Mouse (Mus musculus) hindbrain, postnatal 0 days (tissue): ENCODE measurements at regions not wholly inside any gene's neighbourhood (a gene's known extent, or its start where the extent isn't known, plus 50 kb on each side); places are given as distances from the start of the nearest gene placed in this dataset.

Experiments used
- ATAC-seq: fragments of 200-750 bp; cut with Nextera tagmentation; 2 replicates; pipeline ENCODE4 v1.8.0; 2017; ENCODE audit warnings: mild to moderate bottlenecking, moderate TSS enrichment, moderate library complexity
- DNase-seq: peaks from one replicate; pipeline ENCODE4 v3.0.0-alpha.2; 2015; ENCODE audit warnings: low spot score
- H3K27ac ChIP-seq: fragments of 300-500 bp; sonication (generic); 2 replicates; pipeline ENCODE4 v1.5.1; 2014; ENCODE audit warnings: mild to moderate bottlenecking
- H3K27me3 ChIP-seq: fragments of 300-500 bp; sonication (generic); 2 replicates; pipeline ENCODE4 v1.6.1; 2014; ENCODE audit warnings: low read length, mixed read lengths; ENCODE audit not compliant: insufficient read depth
- H3K36me3 ChIP-seq: fragments of 300-500 bp; sonication (generic); 2 replicates; pipeline ENCODE4 v1.6.1; 2014; ENCODE audit warnings: low read length, mixed read lengths; ENCODE audit not compliant: insufficient read depth
- H3K4me1 ChIP-seq: fragments of 300-500 bp; sonication (generic); 2 replicates; pipeline ENCODE4 v1.6.1; 2014; ENCODE audit warnings: antibody characterized with exemption, low read length, mixed read lengths; ENCODE audit not compliant: insufficient read depth
- H3K4me2 ChIP-seq: fragments of 300-500 bp; sonication (generic); 2 replicates; pipeline ENCODE4 v1.6.1; 2014; ENCODE audit warnings: low read depth, mild to moderate bottlenecking, low read length, moderate library complexity, mixed read lengths
- H3K4me3 ChIP-seq: fragments of 300-500 bp; sonication (generic); 2 replicates; pipeline ENCODE4 v1.5.1; 2014; ENCODE audit warnings: low read length
- H3K9ac ChIP-seq: fragments of 300-500 bp; sonication (generic); replicated peaks from 2 replicates; pipeline ENCODE4 v1.6.1; 2014; ENCODE audit warnings: mild to moderate bottlenecking, low read length, moderate library complexity, mixed read lengths
- H3K9me3 ChIP-seq: fragments of 300-500 bp; sonication (generic); 2 replicates; pipeline ENCODE4 v1.6.1; 2016; ENCODE audit warnings: low read length, mixed read lengths
- CTCF ChIP-seq: IDR thresholded peaks from 2 replicates; pipeline ENCODE4 v1.5.1; 2016; ENCODE audit warnings: antibody characterized with exemption, control low read depth, low read depth
- WGBS: fragments of 180-500 bp; shearing (Covaris S2); extraction: QIAGEN DNeasy Blood & Tissue Kit; methylation state at CpG from one replicate; pipeline ENCODE4 v1.1.7; 2014; 5-methylcytosine and 5-hydroxymethylcytosine counted together
- microRNA-seq, 2 experiments: library from miRNA; unstranded; fragments of <30 nt; microRNA quantifications; one replicate each; pipeline ENCODE4; 2016

- H3K27ac ChIP-seq = no peak overlapping the region
- no peaks in the 10 kb centered on the region for H3K27me3 ChIP-seq
- no peak overlapping the region for H3K4me2 ChIP-seq
- TF ChIP-seq CTCF = no peak
- no peak overlapping the region for H3K9ac ChIP-seq
- WGBS = 58% methylated on average over 3 of the region's 3 CpGs
- DNase-seq = no peak
- no peak for ATAC-seq
- no peak overlapping the region for H3K4me3 ChIP-seq
- no peaks in the 10 kb centered on the region for H3K9me3 ChIP-seq
- H3K4me1 ChIP-seq = no peaks in the 10 kb centered on the region
- no peaks in the 10 kb centered on the region for H3K36me3 ChIP-seq
Observed at GRCm38 (mm10) chr16:19889576-19889975, 93.3 kb downstream of the Klhl6 start.

- Histone ChIP-seq H3K9ac (no peak overlapping the region), H3K4me1 (no peaks in the 10 kb centered on the region), H3K27ac (no peak overlapping the region), H3K4me2 (no peak overlapping the region), H3K27me3 (no peaks in the 10 kb centered on the region), H3K9me3 (no peaks in the 10 kb centered on the region), H3K36me3 (no peaks in the 10 kb centered on the region), H3K4me3 (no peak overlapping the region)
- WGBS = 80% methylated on average over 3 of the region's 3 CpGs
- DNase-seq = no peak
- no peak for TF ChIP-seq CTCF
- no peak for ATAC-seq
Observed at GRCm38 (mm10) chr16:19891441-19891840, 91.4 kb downstream of the Klhl6 start.

GRCm38 (mm10) chr16:19894435-19894994, 88.3 kb downstream of the Klhl6 start:
- H3K4me2 ChIP-seq = no peak overlapping the region
- H3K9me3 ChIP-seq = no peaks in the 10 kb centered on the region
- no peaks in the 10 kb centered on the region for H3K27me3 ChIP-seq
- H3K9ac ChIP-seq = no peak overlapping the region
- H3K27ac ChIP-seq = no peak overlapping the region
- no peaks in the 10 kb centered on the region for H3K36me3 ChIP-seq
- no peak overlapping the region for H3K4me3 ChIP-seq
- no peak for ATAC-seq
- WGBS = 87% methylated on average over 9 of the region's 9 CpGs
- no peaks in the 10 kb centered on the region for H3K4me1 ChIP-seq
- no peak for DNase-seq
- TF ChIP-seq CTCF = no peak

Small RNA genes in the stretch of these regions (microRNA-seq; reads per million reads assigned to microRNA genes)
- 0 reads per million in 2 experiments for gene Gm27883
